Mouse (Mus musculus): ENCODE data around the gene Metap1.
"Not testable (repeated sequence)": the region's sequence is repeated elsewhere in the genome, so short reads cannot be mapped to it uniquely, and the experiment has no call there.

Metap1 gene

DNA sequence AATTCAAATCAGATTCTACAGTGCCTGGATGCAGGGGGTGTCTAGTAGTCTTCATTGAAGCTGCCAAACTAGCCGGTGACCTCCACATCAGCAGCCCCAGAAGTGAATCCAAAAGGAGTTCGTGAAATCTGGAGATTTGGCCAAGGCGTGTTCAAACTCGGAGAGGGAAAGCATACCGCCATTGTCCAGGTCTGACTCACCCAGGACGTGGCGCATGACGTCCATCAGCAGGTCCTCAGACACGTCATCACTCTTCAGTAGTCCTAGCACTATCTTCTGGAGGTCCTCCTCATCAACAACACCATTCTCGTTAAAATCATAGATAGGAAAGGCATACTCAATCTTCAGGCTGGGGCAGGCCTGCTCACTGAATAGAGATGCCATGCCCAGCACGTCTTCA lies 14.4 kb upstream of the Metap1 start:
- DNase-seq (ENCODE audit: extremely low read depth, low read depth, low spot score): no peak

DNA sequence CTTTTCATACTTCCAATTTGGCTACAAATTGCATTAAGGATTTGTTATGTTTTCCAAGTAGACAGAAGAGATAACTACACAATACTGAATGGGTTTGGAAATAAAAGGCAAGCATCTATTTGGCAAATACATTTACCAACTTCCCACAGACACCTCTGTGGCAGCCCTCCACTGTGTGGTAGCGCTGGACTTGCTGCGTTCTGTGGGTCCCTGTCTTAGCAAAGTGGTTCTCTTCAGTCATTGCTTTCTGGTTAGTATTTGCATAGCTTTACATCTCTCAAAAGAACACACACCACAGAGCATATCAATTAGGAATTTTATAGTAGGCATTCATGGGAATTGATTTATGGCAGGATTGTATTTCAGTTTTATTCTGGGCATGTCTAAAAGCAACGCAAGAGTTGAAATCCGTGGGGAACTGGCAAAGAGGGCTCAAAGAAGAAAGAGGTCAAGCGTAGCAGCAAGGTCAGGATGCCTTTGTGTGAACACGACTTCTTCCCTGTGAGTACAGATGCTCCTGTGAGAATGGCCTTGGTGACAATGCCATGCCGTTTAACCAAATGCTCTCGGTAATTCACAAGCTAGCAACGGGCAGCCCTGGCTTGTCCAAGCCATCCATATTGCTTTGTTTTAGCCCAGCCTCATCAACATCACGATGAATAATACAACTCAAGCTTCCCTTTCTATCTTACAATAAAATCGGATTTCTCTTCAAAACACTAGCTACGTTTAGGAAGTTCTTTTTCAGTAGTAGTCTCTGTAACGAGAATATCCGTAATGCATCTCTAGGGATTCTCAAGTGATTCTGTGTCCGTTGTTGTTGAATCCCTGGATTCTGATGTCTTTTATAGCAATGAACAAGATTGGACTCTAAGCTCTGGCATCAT lies 10.8 kb upstream of the Metap1 start:
- no peak for DNase-seq (ENCODE audit: extremely low read depth, low read depth, low spot score)

DNA sequence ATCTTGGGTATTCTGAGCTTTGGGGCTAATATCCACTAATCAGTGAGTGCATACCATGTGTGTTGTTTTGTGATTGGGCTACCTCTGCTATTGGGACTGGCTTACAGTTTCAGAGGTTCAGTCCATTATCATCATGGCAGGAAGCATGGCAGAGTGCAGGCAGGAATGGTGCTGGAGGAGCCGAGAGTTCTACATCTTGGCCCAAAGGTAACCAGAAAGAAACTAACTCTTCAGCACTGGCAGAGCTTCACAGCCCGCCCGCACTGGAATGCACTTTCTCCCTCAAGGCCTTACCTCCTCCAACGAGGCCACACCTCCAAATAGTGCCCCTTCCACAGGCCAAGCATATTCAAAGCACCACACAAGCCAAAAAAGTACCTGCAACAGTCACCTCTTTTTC lies 9.4 kb upstream of the Metap1 start:
- no peak for DNase-seq (ENCODE audit: extremely low read depth, low read depth, low spot score)

DNA sequence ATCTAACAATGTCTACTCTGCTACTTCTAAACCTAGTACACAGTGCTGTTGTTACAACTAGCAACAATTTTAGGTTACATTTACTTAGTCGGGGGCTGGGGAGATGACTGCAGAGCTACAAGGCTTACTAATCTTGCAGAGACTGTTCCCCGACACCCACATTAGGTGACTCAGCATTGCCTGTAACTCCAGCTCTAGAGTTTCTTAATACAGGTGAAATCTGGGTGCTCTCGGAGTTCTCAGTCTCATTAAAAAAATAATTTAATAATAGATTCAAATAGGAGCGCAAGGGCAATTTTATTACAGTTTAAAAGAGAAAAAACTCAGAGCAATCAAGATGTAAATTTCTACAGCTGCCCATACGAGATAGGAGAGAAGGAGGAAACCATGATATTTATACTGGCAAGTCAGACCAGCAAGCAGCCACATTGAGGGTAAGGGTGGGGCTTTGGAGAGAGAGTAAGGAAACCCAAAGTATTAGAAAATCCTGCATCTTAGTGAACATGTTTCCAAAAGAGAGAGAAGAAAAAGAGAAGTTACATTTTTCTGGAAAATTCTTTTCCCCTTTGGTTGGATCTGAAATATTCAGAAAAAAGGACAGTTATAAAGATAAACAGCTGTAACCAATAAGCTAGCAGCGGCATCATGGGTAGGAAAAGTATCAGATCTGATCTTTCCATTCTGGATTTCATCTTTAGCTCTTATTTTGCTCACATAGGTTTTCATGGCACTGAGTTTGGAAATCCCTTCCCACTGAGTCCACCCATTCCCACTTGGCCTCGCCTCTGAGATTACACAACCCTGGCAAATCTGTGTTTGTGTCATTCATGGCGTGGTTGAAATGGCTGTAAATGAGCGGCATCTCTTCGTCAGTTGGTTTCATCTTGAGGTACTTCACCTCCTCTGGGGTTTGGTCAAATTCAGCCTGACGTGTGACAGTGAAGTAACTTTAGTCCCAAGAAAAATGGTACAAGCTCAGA lies 6.1 kb upstream of the Metap1 start:
- no peak for DNase-seq (ENCODE audit: extremely low read depth, low read depth, low spot score)

DNA sequence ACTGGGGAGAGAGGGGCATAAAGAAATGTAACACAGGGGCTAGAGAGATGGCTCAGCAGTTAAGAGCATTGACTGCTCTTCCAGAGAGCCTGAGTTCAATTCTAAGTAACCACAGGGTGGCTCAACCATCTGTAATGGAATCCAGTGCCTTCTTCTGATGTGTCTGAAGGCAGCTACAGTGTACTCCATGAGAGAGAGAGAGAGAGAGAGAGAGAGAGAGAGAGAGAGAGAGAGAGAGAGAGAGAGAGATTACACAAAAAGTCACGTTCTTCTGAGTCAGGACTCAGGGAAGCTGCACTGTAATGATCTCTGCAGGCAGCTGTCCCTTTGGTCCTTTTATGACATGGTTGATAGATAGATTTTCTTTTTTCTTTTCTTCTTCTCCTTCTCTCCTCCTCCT lies 5.2 kb upstream of the Metap1 start:
- no peak for DNase-seq (ENCODE audit: extremely low read depth, low read depth, low spot score)

DNA sequence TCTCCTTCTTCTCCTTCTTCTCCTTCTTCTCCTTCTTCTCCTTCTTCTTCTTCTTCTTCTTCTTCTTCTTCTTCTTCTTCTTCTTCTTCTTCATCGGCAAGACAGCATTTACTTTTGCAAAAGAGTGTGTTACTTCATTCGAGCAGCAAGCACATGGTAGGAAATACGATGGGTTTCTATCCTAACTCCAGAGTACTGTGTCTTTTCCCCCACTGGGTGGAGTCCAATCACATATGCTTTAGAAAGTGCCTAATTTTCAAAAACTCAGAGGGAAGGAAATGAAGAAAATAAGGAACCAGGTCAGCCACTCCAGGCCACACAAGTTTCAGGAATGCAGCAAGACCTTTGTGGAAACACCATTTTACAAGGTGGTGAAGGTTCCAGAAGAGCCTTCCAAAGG lies 4.4 kb upstream of the Metap1 start:
- no peak for DNase-seq (ENCODE audit: extremely low read depth, low read depth, low spot score)

DNA sequence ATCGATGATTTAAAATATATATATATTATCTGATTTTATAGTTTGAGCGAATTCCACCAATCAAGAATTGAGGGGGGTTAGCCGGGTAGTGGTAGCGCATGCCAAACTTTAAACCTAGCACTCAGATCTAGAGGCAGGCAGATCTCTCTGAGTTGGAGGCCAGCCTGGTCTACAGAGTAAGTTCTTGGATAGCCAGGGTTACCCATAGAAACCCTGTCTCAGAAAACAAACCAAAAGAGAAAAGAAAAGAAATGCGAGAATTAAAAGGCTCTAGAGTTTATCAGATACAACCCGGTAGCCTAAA lies 671 bp upstream of the Metap1 start:
- no peak for DNase-seq (ENCODE audit: extremely low read depth, low read depth, low spot score)

DNA sequence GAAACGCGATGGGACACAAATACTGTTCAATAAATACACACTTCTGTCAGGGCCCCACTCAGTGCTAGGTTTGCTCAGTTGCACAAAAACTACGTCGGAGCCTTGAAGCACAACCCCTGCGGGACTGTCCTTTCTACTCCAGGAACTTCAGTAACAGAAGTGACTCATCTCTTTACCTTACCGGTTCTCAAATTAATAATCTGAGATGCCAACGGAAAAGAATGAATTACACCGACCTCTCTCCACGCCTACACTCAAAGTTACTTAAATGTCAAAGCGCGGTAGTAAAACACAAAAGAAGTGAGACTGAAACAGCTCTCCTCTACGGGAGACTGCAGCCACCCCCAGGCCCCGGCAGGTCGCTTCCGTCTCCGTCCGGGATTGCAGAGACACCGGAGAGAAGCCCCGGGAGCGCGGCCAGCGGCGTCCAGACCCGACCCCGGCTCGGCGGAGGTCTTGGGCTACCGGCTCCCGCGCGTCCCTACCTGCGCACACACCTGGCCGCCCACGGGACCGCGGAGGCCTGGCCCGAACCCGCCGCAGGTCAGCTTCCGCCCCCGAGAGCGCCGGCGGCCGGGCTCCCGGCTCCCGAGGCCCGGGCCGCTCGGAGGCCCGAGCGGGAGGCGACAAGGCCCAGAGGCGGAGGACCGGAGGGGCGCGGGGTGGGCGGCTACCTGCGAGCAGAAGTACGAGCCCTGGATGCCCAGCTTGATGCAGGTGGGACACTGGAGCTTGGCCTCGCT lies 560 bp downstream of the Metap1 start:
- no peak for DNase-seq (ENCODE audit: extremely low read depth, low read depth, low spot score)

DNA sequence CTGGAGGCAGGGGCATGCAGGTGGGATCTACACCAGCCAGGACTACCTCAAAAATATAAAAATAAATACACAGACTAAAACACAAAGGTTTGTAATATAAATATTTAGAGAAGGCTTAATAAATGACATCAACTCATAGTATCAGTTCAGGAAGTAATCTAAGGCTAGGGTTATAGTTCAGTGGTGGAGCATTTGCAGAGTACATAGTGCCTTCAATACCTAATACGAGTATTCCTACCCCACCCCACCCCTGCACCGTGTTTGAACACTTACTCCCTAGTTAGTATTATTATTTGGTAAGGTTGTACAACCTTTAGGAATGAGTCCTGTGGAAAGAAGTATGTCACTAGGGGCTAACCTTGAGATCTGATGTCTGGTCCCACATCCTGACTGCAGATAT lies 6.1 kb downstream of the Metap1 start:
- no peak for DNase-seq (ENCODE audit: extremely low read depth, low read depth, low spot score)

DNA sequence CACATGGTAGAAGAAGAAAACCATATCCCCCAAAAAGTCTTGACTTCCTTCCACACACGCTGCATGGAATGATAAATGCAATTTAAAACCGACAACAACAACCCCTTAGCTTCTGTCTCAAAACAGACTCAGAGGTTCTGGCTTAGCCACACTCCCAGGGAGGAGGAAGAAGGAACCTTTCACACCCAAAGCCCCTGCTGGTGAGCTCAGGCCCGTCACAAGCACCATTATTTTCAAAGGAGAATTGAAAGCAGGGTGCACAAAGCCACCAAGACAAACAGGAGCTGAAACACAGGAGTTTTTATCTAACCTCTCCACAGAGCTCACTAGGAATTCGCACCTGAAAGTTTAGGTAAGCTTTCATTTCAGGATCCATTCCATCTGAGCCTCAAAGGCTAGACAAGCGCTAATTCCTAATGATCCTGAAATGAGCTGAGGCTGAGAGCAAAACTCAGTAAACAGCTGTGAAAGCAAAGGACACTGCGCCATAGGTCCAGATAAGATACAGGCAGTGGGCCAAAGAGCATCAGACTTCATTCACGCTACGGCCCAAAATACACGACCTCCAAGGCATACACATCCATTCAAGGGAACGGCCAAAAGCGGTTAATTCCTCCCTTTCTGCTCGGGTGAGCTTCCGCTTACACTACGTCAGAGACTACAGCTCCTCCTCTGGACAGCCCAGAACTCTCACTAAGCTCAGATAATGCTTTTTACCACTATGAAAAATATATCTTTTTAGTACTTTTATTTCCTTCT lies 7.6 kb downstream of the Metap1 start:
- no peak for DNase-seq (ENCODE audit: extremely low read depth, low read depth, low spot score)

DNA sequence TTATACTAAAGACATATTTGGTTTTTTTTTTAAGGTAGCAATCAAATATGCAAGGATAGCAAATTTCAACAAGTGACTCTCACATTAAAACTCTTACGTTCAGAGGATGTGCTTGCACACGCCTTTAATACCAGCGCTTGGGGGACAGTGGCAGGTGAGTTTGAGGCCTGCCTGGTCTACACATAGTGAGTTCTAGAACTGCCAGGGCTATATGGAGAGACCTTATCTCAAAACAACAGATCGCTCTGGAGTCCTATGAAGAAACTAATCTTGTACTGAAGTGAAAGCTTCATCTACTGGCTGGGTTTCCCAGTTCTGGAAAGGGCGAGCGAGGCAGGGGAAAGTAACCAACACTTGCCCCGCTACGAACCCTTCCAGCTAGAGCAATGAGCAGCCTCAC lies 9.8 kb downstream of the Metap1 start:
- DNase-seq (ENCODE audit: extremely low read depth, low read depth, low spot score): no peak

DNA sequence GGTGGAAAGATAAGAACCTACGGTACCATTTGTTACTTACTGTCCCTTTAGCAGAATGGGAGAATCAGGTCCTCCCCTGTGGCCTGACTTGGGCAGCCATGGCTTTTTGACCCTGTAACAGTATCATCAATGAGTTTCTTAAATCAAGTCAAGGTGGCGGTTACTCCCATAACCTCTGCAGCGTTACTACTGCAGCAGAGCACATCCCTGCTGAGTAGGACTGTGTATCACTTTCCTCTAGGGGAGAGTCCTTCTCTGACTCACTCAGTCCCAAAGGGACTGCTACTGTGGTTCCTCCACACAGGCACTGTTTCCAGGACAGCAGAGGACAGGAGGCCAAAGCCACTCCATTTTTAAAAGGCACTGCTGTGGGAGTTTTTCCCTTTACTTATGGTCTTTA lies 18.2 kb downstream of the Metap1 start:
- no peak for DNase-seq (ENCODE audit: extremely low read depth, low read depth, low spot score)

DNA sequence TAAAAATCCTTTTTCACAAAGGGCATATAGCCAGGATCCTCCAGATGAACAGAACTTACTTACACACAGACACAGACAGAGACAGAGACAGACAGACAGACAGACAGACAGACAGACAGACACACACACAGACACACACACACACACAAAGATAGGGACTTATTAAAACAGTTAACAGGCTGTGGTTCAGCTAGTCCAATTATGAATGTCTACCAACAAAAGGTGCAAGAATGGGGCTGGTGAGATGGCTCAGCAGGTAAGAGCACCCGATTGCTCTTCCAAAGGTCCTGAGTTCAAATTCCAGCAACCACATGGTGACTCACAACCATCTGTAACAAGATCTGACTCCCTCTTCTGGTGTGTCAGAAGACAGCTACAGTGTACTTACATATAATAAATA lies 22.7 kb downstream of the Metap1 start:
- not testable (repeated sequence) for DNase-seq (ENCODE audit: extremely low read depth, low read depth, low spot score)

DNA sequence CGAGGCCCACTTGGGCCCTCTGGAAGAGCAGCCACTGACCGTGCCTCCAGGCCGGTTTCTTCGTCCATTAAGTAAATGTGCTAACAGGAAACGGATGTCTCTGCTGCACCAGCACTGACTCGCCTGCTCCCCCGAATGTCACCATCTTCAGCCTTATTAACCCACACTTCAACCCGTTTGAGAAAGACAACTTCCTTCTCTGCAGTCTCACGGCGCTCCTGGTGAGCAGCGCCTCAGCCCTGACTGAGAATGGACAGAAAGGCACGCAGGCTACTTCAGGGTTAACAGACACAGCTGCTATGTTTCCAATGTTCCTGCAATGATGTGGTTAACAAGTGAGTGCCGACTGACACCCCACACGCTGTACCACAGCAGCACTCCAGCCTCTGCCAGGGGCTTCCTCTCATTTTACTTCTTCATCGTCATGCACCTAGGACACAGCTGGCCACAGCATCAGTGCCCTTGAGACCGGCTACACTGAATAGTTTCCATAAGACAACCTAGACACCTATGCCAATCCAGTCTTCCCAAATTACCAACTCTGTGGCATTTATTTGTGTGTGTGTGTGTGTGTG lies 24.7 kb downstream of the Metap1 start:
- DNase-seq (ENCODE audit: extremely low read depth, low read depth, low spot score): no peak

DNA sequence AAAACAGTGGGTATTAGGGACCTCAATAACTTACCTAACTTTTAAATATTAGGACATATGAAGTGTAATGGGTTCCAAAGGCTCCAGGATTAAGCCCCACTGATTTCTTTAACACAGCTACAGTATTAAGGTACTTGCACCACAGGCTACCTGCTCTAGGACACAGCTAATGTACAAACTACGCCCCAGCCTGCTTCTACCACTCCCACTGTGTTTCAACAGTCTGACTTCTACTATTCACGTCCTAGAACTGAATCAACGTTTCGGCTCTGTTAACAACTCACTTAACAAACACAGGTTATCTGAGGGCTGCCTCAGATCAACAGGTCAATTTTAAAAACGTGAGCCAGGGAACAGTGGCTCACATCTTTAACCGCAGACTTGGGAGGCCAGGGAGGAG lies 25.5 kb downstream of the Metap1 start:
- no peak for DNase-seq (ENCODE audit: extremely low read depth, low read depth, low spot score)

DNA sequence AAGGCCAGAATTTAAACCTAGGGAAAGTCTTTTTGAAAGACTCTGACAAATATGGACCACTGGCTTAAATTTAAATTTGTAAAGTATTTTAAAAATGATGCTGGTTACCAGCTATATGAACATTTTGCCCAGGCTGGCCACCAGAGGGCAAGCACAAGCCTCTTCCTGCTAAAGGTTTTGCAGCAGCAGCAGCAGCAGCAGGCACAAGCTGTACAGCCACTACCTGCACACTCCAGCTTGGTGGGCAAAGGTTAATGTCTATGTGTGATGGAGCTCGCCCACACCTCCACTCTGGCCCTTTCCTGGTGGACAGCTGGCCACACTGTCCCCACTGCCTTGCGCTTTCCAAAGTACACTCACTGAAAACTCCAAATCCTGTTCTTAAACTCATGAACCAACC lies 26.2 kb downstream of the Metap1 start:
- DNase-seq (ENCODE audit: extremely low read depth, low read depth, low spot score): no peak

DNA sequence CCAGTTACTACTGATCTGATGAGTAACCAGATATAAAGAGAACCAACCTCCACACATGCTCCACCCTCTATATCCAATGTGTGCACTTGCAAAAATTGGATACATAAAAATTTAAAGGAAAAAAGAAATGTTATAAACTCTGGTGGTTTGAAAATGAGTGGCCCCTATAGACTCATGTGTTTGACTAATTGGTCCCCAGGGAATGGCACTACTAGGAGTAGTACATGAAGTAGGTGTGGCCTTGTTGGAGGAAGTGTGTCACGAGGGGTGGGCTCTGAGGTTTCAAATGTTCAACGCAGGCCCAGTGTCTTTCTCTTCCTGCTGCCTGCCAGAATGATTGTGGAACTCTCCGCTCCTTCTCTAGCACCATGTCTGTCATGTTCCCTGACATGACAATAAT lies 27.5 kb downstream of the Metap1 start:
- DNase-seq (ENCODE audit: extremely low read depth, low read depth, low spot score): no peak

DNA sequence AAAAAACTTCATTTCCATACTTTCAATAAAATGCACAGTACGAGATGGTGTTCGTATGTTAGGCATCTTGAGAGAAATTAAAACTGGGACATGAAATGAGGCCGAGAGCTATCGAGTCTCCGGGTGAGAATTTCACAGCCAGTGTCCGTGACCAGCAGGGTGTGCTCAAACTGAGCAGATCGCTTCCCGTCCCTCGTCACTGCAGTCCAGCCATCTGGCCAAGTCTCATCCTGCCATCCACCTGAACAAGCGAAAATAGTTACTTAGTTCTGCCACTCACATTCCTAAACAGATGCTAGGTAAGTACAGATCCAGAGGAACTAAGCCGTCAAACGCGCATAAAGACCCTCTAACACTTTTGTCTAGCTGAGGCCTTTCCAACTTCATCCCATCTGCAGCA lies 29.1 kb downstream of the Metap1 start:
- DNase-seq (ENCODE audit: extremely low read depth, low read depth, low spot score): no peak

DNA sequence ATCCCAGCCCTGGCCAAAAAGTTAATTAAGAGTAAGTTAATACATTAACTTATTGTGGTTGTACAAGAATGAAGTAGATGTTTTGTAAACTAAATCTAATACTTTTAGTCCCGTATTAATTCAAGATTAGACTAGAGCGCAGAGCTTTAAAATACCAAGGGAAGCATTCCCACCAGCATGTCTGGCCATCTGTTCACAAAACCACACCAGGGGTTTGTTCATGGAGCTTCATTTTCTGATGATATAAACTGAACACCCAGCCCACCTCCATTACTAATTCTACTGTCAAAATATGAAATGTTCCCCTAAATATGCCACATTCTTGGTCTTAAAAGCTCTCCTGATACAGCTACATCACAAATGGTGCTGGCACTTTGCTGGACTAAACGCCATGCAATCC lies 30.9 kb downstream of the Metap1 start:
- DNase-seq (ENCODE audit: extremely low read depth, low read depth, low spot score): no peak

DNA sequence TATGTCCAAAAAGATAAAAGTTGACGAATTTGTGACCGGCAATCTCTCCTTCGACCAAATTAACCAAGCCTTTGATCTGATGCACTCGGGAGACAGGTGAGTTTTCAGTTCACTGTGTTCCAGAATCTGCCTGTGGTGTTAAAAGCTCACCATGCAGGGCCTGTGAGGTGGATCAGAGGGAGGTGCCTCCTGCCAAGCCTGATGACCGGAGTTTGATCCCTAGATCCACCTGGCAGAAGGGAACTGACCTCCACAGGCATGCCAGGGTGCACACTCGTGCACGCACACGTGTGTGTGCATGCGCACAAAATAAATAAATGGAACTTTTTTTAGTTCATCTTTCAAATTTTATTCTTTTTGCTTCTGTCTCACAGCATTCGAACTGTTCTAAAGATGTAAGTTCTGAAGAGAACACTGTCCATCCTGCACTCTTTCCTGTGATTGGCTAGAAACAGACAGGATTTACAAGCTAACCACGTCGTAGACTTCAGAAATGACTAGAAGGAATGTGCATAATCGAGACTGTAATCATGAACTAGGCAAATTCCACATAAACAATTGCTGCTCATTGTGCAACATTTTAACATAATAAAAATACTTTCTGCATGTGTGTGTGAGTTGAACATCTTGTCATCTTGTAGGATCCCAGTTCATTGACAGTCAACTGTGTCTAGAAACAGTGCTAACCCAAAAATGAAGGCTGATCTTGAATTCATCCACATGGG lies 34.4 kb downstream of the Metap1 start:
- no peak for DNase-seq (ENCODE audit: extremely low read depth, low read depth, low spot score)
